Mouse (Mus musculus) lung, embryonic 14.5 days (tissue): ENCODE results near the gene Tubb2b. TPM values are rescaled to one million over a fixed set of nuclear protein-coding genes. Genes with fewer than 3 reads are reported as not detected.

Source experiments
- ATAC-seq: fragments of 200-750 bp; cut with Nextera tagmentation; 2 replicates; pipeline ENCODE4 v1.8.0; 2017; ENCODE audit warnings: mild to moderate bottlenecking, moderate TSS enrichment, moderate library complexity; ENCODE audit not compliant: insufficient read depth
- DNase-seq: peaks from one replicate; pipeline ENCODE4 v3.0.0-alpha.2; 2015
- H3K27ac ChIP-seq: fragments of 300-500 bp; sonication (generic); 2 replicates; pipeline ENCODE4 v1.5.1; 2014; ENCODE audit warnings: low read depth, mild to moderate bottlenecking, moderate library complexity
- H3K27me3 ChIP-seq: fragments of 300-500 bp; sonication (generic); 2 replicates; pipeline ENCODE4 v1.6.1; 2014; ENCODE audit warnings: low read length, control low read depth; ENCODE audit not compliant: insufficient read depth
- H3K36me3 ChIP-seq: fragments of 300-500 bp; sonication (generic); 2 replicates; pipeline ENCODE4 v1.6.1; 2014; ENCODE audit warnings: control low read depth; ENCODE audit not compliant: insufficient read depth
- H3K4me1 ChIP-seq: fragments of 300-500 bp; sonication (generic); 2 replicates; pipeline ENCODE4 v1.6.1; 2014; ENCODE audit warnings: antibody characterized with exemption, control low read depth; ENCODE audit not compliant: insufficient read depth
- H3K4me2 ChIP-seq: fragments of 300-500 bp; sonication (generic); 2 replicates; pipeline ENCODE4 v1.6.1; 2014; ENCODE audit warnings: mild to moderate bottlenecking
- H3K4me3 ChIP-seq: fragments of 300-500 bp; sonication (generic); 2 replicates; pipeline ENCODE4 v1.5.1; 2014; ENCODE audit warnings: low read depth, low read length
- H3K9ac ChIP-seq: fragments of 300-500 bp; sonication (generic); 2 replicates; pipeline ENCODE4 v1.6.1; 2014
- H3K9me3 ChIP-seq: fragments of 300-500 bp; sonication (generic); 2 replicates; pipeline ENCODE4 v1.6.1; 2016; ENCODE audit warnings: low read depth, low read length, control low read depth
- CTCF ChIP-seq: IDR thresholded peaks from 2 replicates; pipeline ENCODE4 v1.5.1; 2016; ENCODE audit warnings: antibody characterized with exemption, low read depth
- WGBS: fragments of 180-500 bp; shearing (Covaris S2); extraction: QIAGEN DNeasy Blood & Tissue Kit; methylation state at CpG from one replicate; pipeline ENCODE4 v1.1.7; 2014; 5-methylcytosine and 5-hydroxymethylcytosine counted together
- polyA plus RNA-seq: library from polyadenylated mRNA; unstranded; fragments of >200 nt; fragmentation: Nextera tagmentation; extraction: Ambion mirVana; gene quantifications from 2 replicates; pipeline ENCODE4 v1.2.1, GENCODE M21; 2014

The Tubb2b gene
- polyA plus RNA-seq, 1 experiment from 2014 or later = 15.9 TPM

- no peak for ATAC-seq
- H3K27ac ChIP-seq = no peak overlapping the region
- 65% methylated on average over 2 of the region's 2 CpGs for WGBS
- no peaks in the 10 kb centered on the region for H3K27me3 ChIP-seq
- H3K4me2 ChIP-seq = no peak overlapping the region
- H3K36me3 ChIP-seq = no peaks in the 10 kb centered on the region
- DNase-seq = no peak
- no peaks in the 10 kb centered on the region for H3K4me1 ChIP-seq
- no peak overlapping the region for H3K4me3 ChIP-seq
- no peak for TF ChIP-seq CTCF
- H3K9me3 ChIP-seq = no peaks in the 10 kb centered on the region
- no peak overlapping the region for H3K9ac ChIP-seq
Observed at GRCm38 (mm10) chr13:34156840-34157185, 26.5 kb upstream of the Tubb2b start.

DNA sequence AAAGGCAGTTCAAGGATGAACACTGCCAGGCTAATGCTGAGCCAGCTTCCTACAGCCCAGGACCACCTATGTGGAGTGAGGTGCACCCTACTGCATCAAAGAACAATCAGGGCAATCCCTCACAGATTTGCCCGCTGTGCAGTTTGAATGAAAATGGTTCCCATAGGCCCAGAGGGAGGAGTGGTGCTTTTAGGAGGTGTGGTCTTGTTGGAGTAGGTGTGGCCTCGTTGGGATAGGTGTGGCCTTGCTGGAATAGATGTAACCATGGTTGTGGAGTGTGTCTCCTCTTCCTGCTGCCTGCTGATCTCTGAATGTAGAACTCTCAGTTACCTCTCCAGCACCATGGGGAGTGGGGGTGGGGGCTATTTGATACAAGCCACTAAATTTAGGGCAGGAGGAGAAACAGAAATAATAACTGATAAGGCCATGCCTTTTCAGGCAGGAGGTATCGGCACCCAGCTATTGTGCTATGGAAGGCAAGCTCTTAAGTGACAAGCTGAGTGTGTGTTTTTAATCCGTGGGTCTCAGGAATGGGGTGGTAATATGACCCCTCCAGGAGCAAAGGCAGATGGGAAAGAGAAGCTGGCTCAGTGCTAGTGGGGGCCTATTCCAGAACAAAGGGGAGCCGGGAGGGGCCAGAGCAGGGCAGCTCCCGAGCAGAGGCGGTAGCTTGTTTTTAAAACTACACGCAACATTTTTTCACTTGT is 26.0 kb upstream of the Tubb2b start:
- Histone ChIP-seq H3K27me3 (no peaks in the 10 kb centered on the region), H3K4me1 (no peaks in the 10 kb centered on the region), H3K4me2 (no peak overlapping the region), H3K9ac (no peak overlapping the region), H3K4me3 (no peak overlapping the region), H3K27ac (no peak overlapping the region; the same call in 1 of the 2 replicates), H3K36me3 (no peaks in the 10 kb centered on the region), H3K9me3 (no peaks in the 10 kb centered on the region)
- WGBS = 44% methylated on average over 8 of the region's 8 CpGs
- peak; percentile 26; the same call in 1 of the 2 replicates for ATAC-seq
- no peak for TF ChIP-seq CTCF
- DNase-seq = no peak

- H3K9ac ChIP-seq = no peak overlapping the region
- H3K4me2 ChIP-seq = peak overlapping the region; percentile 51
- H3K4me1 ChIP-seq = peaks cover 2% of the 10 kb centered on the region; the same call in 1 of the 2 replicates
- TF ChIP-seq CTCF = peak; percentile 80
- no peaks in the 10 kb centered on the region for H3K36me3 ChIP-seq
- peak overlapping the region; percentile 22; the same call in 1 of the 2 replicates for H3K4me3 ChIP-seq
- peak; percentile 85 for DNase-seq
- H3K27me3 ChIP-seq = no peaks in the 10 kb centered on the region
- no peak overlapping the region for H3K27ac ChIP-seq
- WGBS = 22% methylated on average over 3 of the region's 3 CpGs
- no peaks in the 10 kb centered on the region for H3K9me3 ChIP-seq
- no peak for ATAC-seq
Observed at GRCm38 (mm10) chr13:34154931-34155272, 24.6 kb upstream of the Tubb2b start.

- Histone ChIP-seq H3K9me3 (no peaks in the 10 kb centered on the region), H3K4me3 (peak overlapping the region; percentile 22; the same call in 1 of the 2 replicates), H3K27ac (no peak overlapping the region; the same call in 1 of the 2 replicates), H3K4me1 (peaks cover 7% of the 10 kb centered on the region), H3K36me3 (no peaks in the 10 kb centered on the region), H3K27me3 (no peaks in the 10 kb centered on the region), H3K4me2 (peak overlapping the region; percentile 51), H3K9ac (no peak overlapping the region)
- 42% methylated on average over 13 of the region's 13 CpGs for WGBS
- TF ChIP-seq CTCF = peak; percentile 67
- DNase-seq = peak; percentile 84
- ATAC-seq = peak; percentile 12; the same call in 1 of the 2 replicates
Observed at GRCm38 (mm10) chr13:34154217-34154930, 24.1 kb upstream of the Tubb2b start.

DNA sequence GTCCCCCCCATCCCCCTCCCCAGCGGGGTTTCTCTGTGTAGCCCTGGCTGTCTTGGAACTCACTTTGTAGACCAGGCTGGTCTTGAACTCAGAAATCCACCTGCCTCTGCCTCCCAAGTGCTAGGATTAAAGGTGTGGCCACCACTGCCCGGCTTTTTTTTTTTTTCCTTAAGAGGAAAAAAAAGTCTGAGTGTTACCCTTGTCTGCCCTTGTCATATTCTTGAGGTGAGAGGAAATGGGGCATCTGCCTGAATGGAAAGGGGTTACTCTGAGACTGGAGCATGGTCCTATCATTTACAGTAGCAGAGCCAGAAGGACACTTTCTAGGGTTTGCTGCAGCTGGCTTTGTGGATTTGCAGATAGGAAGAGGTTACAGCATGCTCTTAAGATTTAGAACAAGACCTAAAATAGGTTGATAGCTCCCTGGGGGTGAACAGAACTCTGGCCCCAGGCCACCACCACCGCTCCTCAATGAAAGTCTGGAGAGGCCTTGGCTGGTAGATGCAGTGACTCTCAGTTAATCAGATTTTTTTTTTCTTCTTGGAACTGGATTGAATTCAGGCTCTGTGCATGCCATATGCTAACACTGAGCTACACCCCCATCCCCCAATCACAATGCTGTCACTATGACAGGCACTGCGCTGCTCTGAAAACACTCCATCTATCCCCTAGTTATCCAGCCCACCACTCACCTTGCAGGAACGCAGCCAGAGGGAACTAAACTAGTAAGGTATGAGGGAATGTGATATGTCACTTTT is 23.2 kb upstream of the Tubb2b start:
- Histone ChIP-seq H3K36me3 (no peaks in the 10 kb centered on the region), H3K27ac (no peak overlapping the region), H3K4me3 (no peak overlapping the region), H3K4me1 (peaks cover 10% of the 10 kb centered on the region), H3K9me3 (no peaks in the 10 kb centered on the region), H3K4me2 (no peak overlapping the region), H3K9ac (no peak overlapping the region), H3K27me3 (no peaks in the 10 kb centered on the region)
- 64% methylated on average over 4 of the region's 5 CpGs for WGBS
- no peak for ATAC-seq
- no peak for DNase-seq
- no peak for TF ChIP-seq CTCF

DNA sequence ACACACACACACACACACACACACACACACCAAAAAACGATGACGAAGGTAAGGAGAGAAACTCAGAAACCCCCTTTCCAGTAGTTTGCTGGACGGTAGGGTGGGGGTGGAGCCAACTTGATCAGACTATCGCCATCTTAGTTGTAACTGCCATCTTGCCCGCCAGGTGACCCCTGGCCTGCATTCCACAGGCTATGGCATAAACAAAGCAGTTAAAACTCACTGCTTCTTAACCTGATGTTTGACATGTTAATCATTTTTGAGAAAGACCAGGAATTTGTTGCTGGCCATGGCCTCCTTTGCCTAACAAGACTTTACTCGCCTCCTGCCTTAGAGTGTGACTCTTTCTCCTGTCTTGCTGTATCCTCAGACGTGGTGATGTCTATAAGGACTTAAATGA is 22.4 kb upstream of the Tubb2b start:
- Histone ChIP-seq H3K4me1 (peaks cover 10% of the 10 kb centered on the region), H3K4me2 (no peak overlapping the region), H3K27ac (no peak overlapping the region), H3K4me3 (no peak overlapping the region), H3K9ac (no peak overlapping the region), H3K36me3 (no peaks in the 10 kb centered on the region), H3K9me3 (no peaks in the 10 kb centered on the region), H3K27me3 (no peaks in the 10 kb centered on the region)
- 42% methylated on average over 7 of the region's 7 CpGs for WGBS
- no peak for ATAC-seq
- TF ChIP-seq CTCF = no peak
- DNase-seq = no peak

- DNase-seq = no peak
- Histone ChIP-seq H3K27me3 (no peaks in the 10 kb centered on the region), H3K9me3 (no peaks in the 10 kb centered on the region), H3K4me2 (no peak overlapping the region), H3K27ac (no peak overlapping the region), H3K9ac (no peak overlapping the region), H3K36me3 (no peaks in the 10 kb centered on the region), H3K4me3 (no peak overlapping the region), H3K4me1 (peaks cover 10% of the 10 kb centered on the region)
- no peak for TF ChIP-seq CTCF
- 86% methylated on average over 1 of the region's 1 CpGs for WGBS
- no peak for ATAC-seq
Observed at GRCm38 (mm10) chr13:34151425-34151824, 21.2 kb upstream of the Tubb2b start.
